Comparison of ENCODE assay signal across 8 mouse cellular contexts in genomic region chr10:81193991-81194774, GRCm38 (mm10). TPM values are rescaled to one million over a fixed set of nuclear protein-coding genes. Genes with fewer than 3 reads are reported as not detected.
DNase-seq lines count a peak whose midpoint lies in the region; ATAC-seq and TF ChIP-seq lines count a peak whose summit lies in the region.

No protein-coding gene starts in this region.

- H3K9me3 ChIP-seq in embryonic facial prominence, embryonic 10.5 days, result no peaks in the 10 kb centered on the region
- no peaks in the 10 kb centered on the region for H3K9me3 ChIP-seq in hindbrain, embryonic 15.5 days

- H3ac ChIP-seq in C2C12 (ENCODE audit: control insufficient read depth, insufficient read length, low read depth), result no peak overlapping the region

- 0 out of 2 replicates have a peak overlapping the region, but pooled peaks have one; percentile 18 for H3K4me2 ChIP-seq in hindbrain, embryonic 15.5 days

- H3K79me2 ChIP-seq in C2C12 (ENCODE audit: control insufficient read depth, insufficient read depth), result no peaks in the 10 kb centered on the region

- WGBS in embryonic facial prominence, embryonic 10.5 days, result 17% methylated on average over 37 of the region's 37 CpGs
- WGBS in hindbrain, embryonic 15.5 days, result 16% methylated on average over 37 of the region's 37 CpGs

- ATAC-seq in hindbrain, embryonic 15.5 days (ENCODE audit: low FRiP score, low read depth), result no peak
- ATAC-seq in erythroid progenitor cell, adult 5-6 weeks (replicated peaks; ENCODE audit: low FRiP score, poor library complexity, severe bottlenecking), result no peak
- ATAC-seq in erythroblast, adult 5-6 weeks (replicated peaks; ENCODE audit: low FRiP score, poor library complexity, severe bottlenecking), result no peak

- peak overlapping the region; percentile 32; the same call in 1 of the 2 replicates for H3K9ac ChIP-seq in hindbrain, embryonic 15.5 days

- peaks cover 14% of the 10 kb centered on the region for H3K36me3 ChIP-seq in C2C12 (ENCODE audit: control insufficient read depth, insufficient read depth)
- H3K36me3 ChIP-seq in embryonic facial prominence, embryonic 10.5 days (replicated peaks), result peaks cover 22% of the 10 kb centered on the region
- H3K36me3 ChIP-seq in hindbrain, embryonic 15.5 days, result peaks cover 7% of the 10 kb centered on the region; the same call in 1 of the 2 replicates

- no peaks in the 10 kb centered on the region for H3K79me3 ChIP-seq in C2C12 (ENCODE audit: low read depth)

- H3K27me3 ChIP-seq in C2C12 (ENCODE audit: control insufficient read depth, insufficient read depth, insufficient read length), result no peaks in the 10 kb centered on the region
- H3K27me3 ChIP-seq in embryonic facial prominence, embryonic 10.5 days (replicated peaks; ENCODE audit: low read depth, poor library complexity, severe bottlenecking), result peaks cover 57% of the 10 kb centered on the region
- peaks cover 27% of the 10 kb centered on the region for H3K27me3 ChIP-seq in hindbrain, embryonic 15.5 days

- no peak for TF ChIP-seq CTCF in C2C12 (IDR thresholded peaks at IDR 0.05; ENCODE audit: control insufficient read depth, insufficient read depth, insufficient read length)

- H3K4me1 ChIP-seq in embryonic facial prominence, embryonic 10.5 days, result peaks cover 39% of the 10 kb centered on the region
- peaks cover 30% of the 10 kb centered on the region for H3K4me1 ChIP-seq in hindbrain, embryonic 15.5 days (replicated peaks)

- peak; percentile 97 for DNase-seq in heart, adult 11 months
- DNase-seq in heart, adult 9 months (ENCODE audit: low spot score in 2 of 2), result no peak
- no peak for DNase-seq in embryonic facial prominence, embryonic 10.5 days (ENCODE audit: low spot score)
- DNase-seq in lung, postnatal 4 days, result peak; percentile 64 to 77

- H3K27ac ChIP-seq in embryonic facial prominence, embryonic 10.5 days (replicated peaks), result no peak overlapping the region
- no peak overlapping the region for H3K27ac ChIP-seq in hindbrain, embryonic 15.5 days (replicated peaks)

- no peak overlapping the region for H3K4me3 ChIP-seq in C2C12 (ENCODE audit: insufficient read depth, poor library complexity, severe bottlenecking)
- H3K4me3 ChIP-seq in embryonic facial prominence, embryonic 10.5 days, result peak overlapping the region; percentile 28; the same call in 1 of the 2 replicates
- no peak overlapping the region for H3K4me3 ChIP-seq in hindbrain, embryonic 15.5 days

TF ChIP-seq in C2C12, 6 proteins besides CTCF, POLR2A, EP300 and RAD21:
- peak; percentile 60 for TF ChIP-seq MYOD1 (IDR thresholded peaks at IDR 0.05; ENCODE audit: control insufficient read depth, insufficient read length, low read depth)
- no peak for TF ChIP-seq MYOG (IDR thresholded peaks at IDR 0.05; ENCODE audit: control insufficient read depth, extremely low read depth, insufficient read length)

RNA-seq across cellular contexts. Expression of gene Nmrk2, which starts 7.7 kb away (rescaled TPM):
- polyA plus RNA-seq in C2C12 (2012; fragmentation: generic; extraction: Trizol), result 0.18 TPM
- not detected in 2 replicates for polyA plus RNA-seq in embryonic facial prominence, embryonic 10.5 days (2016; fragmentation: Nextera tagmentation; extraction: Ambion mirVana)
- polyA plus RNA-seq in hindbrain, embryonic 15.5 days (2015; fragmentation: Nextera tagmentation; extraction: Ambion mirVana), result 0.10 TPM in 1 of 2 replicates, not detected in the other
- not detected in 2 replicates for total RNA-seq in erythroid progenitor cell, adult 5-6 weeks (2015; ENCODE audit: low replicate concordance)
- not detected in 2 replicates for total RNA-seq in erythroid progenitor cell, adult 5-6 weeks (2017; ENCODE audit: low replicate concordance)
- not detected in 2 replicates for total RNA-seq in erythroblast, adult 5-6 weeks (2015; ENCODE audit: low replicate concordance)
- total RNA-seq in erythroblast, adult 5-6 weeks (2017; ENCODE audit: low replicate concordance), result not detected in 2 replicates

RNA-seq across cellular contexts. Expression of gene 4930442H23Rik, which starts 10.5 kb away (rescaled TPM):
- polyA plus RNA-seq in C2C12 (2012; fragmentation: generic; extraction: Trizol), result 0.07 TPM
- not detected in 2 replicates for polyA plus RNA-seq in embryonic facial prominence, embryonic 10.5 days (2016; fragmentation: Nextera tagmentation; extraction: Ambion mirVana)
- polyA plus RNA-seq in hindbrain, embryonic 15.5 days (2015; fragmentation: Nextera tagmentation; extraction: Ambion mirVana), result 0.13 and 0.31 TPM in 2 replicates
- not detected in 2 replicates for total RNA-seq in erythroid progenitor cell, adult 5-6 weeks (2015; ENCODE audit: low replicate concordance)
- total RNA-seq in erythroid progenitor cell, adult 5-6 weeks (2017; ENCODE audit: low replicate concordance), result not detected in 2 replicates
- total RNA-seq in erythroblast, adult 5-6 weeks (2015; ENCODE audit: low replicate concordance), result not detected in 2 replicates
- not detected in 2 replicates for total RNA-seq in erythroblast, adult 5-6 weeks (2017; ENCODE audit: low replicate concordance)

RNA-seq across cellular contexts. Expression of gene Dapk3, which starts 11.4 kb away (rescaled TPM):
- 72.8 TPM for polyA plus RNA-seq in C2C12 (2012; fragmentation: generic; extraction: Trizol)
- 51.5 and 53.2 TPM in 2 replicates for polyA plus RNA-seq in embryonic facial prominence, embryonic 10.5 days (2016; fragmentation: Nextera tagmentation; extraction: Ambion mirVana)
- 69.7 and 70.1 TPM in 2 replicates for polyA plus RNA-seq in hindbrain, embryonic 15.5 days (2015; fragmentation: Nextera tagmentation; extraction: Ambion mirVana)
- 5.0 and 5.4 TPM in 2 replicates for total RNA-seq in erythroid progenitor cell, adult 5-6 weeks (2015; ENCODE audit: low replicate concordance)
- total RNA-seq in erythroid progenitor cell, adult 5-6 weeks (2017; ENCODE audit: low replicate concordance), result 6.4 and 9.4 TPM in 2 replicates
- 3.3 and 7.3 TPM in 2 replicates for total RNA-seq in erythroblast, adult 5-6 weeks (2015; ENCODE audit: low replicate concordance)
- total RNA-seq in erythroblast, adult 5-6 weeks (2017; ENCODE audit: low replicate concordance), result 10.8 and 11.8 TPM in 2 replicates

RNA-seq across cellular contexts. Expression of gene Eef2, which starts 17.8 kb away (rescaled TPM):
- 2,537 TPM for polyA plus RNA-seq in C2C12 (2012; fragmentation: generic; extraction: Trizol)
- 564 and 572 TPM in 2 replicates for polyA plus RNA-seq in embryonic facial prominence, embryonic 10.5 days (2016; fragmentation: Nextera tagmentation; extraction: Ambion mirVana)
- 532 and 536 TPM in 2 replicates for polyA plus RNA-seq in hindbrain, embryonic 15.5 days (2015; fragmentation: Nextera tagmentation; extraction: Ambion mirVana)
- 267 and 296 TPM in 2 replicates for total RNA-seq in erythroid progenitor cell, adult 5-6 weeks (2015; ENCODE audit: low replicate concordance)
- total RNA-seq in erythroid progenitor cell, adult 5-6 weeks (2017; ENCODE audit: low replicate concordance), result 399 and 622 TPM in 2 replicates
- total RNA-seq in erythroblast, adult 5-6 weeks (2015; ENCODE audit: low replicate concordance), result 227 and 267 TPM in 2 replicates
- total RNA-seq in erythroblast, adult 5-6 weeks (2017; ENCODE audit: low replicate concordance), result 388 and 458 TPM in 2 replicates

RNA-seq across cellular contexts. Expression of gene Pias4, which starts 26.5 kb away (rescaled TPM):
- polyA plus RNA-seq in C2C12 (2012; fragmentation: generic; extraction: Trizol), result 31.6 TPM
- 62.2 and 66.3 TPM in 2 replicates for polyA plus RNA-seq in embryonic facial prominence, embryonic 10.5 days (2016; fragmentation: Nextera tagmentation; extraction: Ambion mirVana)
- 52.2 and 61.2 TPM in 2 replicates for polyA plus RNA-seq in hindbrain, embryonic 15.5 days (2015; fragmentation: Nextera tagmentation; extraction: Ambion mirVana)
- total RNA-seq in erythroid progenitor cell, adult 5-6 weeks (2015; ENCODE audit: low replicate concordance), result 24.1 and 27.2 TPM in 2 replicates
- 15.3 and 46.0 TPM in 2 replicates for total RNA-seq in erythroid progenitor cell, adult 5-6 weeks (2017; ENCODE audit: low replicate concordance)
- total RNA-seq in erythroblast, adult 5-6 weeks (2015; ENCODE audit: low replicate concordance), result 4.4 and 11.3 TPM in 2 replicates
- total RNA-seq in erythroblast, adult 5-6 weeks (2017; ENCODE audit: low replicate concordance), result 12.3 and 19.3 TPM in 2 replicates

Comparison
In these comparisons a context has a peak if more than half of its experiments do, and no peak if none do; other contexts are left out.
1. DNase-seq: peak in heart, adult 11 months (single experiment) and lung, postnatal 4 days (2 of 2); none in heart, adult 9 months (0 of 2) and embryonic facial prominence, embryonic 10.5 days (single experiment).